Mouse (Mus musculus) kidney, postnatal 36 days (tissue): ENCODE data around the gene Bet1l.
A peak's percentile ranks its signal among the peaks of the same experiment; 100 is the strongest.
"Not testable (repeated sequence)": the region's sequence is repeated elsewhere in the genome, so short reads cannot be mapped to it uniquely, and the experiment has no call there.

Experiments used
- DNase-seq, 2 experiments: peaks; one replicate each; pipeline ENCODE4 v3.0.0; 2021 to 2022; ENCODE audit warnings: mixed read lengths in 2 of 2

Bet1l gene

DNA sequence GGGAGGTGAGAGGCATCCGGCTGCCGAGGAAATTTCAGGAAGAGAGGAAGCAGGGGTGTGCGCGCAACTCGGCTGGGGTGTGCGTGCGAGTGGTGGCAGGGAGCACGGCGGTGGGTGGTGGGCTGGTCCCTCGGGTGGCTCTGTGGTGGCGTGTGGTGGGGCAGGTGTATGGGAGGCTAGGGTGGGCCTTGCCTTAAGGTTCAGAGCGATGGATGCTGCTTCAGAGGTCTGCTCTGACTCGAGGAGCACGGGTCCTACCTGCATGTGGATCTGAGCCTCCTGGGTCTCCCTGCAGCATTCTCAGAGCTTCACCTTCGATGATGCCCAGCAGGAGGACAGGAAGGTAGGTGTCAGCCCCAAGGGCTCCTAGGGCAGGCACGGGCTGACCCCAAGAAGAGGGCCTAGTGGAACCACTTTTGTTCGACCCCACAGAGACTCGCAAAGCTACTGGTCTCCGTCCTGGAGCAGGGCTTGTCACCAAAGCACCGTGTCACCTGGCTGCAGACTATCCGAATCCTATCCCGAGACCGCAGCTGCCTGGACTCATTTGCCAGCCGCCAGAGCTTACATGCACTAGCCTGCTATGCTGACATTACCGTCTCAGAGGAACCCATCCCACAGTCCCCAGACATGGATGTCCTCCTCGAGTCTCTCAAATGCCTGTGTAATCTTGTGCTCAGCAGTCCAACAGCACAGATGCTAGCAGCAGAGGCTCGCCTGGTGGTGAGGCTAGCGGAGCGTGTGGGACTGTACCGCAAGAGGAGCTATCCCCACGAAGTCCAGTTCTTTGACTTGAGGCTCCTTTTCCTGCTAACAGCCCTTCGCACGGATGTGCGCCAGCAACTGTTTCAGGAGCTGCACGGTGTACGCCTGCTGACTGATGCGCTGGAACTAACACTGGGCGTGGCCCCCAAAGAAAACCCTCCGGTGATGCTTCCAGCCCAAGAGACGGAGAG is at the start of gene Bet1l:
TSS of gene Bet1l (minus strand) at position 28 of the 956 bp plus-strand sequence.
- DNase-seq = no peak

DNA sequence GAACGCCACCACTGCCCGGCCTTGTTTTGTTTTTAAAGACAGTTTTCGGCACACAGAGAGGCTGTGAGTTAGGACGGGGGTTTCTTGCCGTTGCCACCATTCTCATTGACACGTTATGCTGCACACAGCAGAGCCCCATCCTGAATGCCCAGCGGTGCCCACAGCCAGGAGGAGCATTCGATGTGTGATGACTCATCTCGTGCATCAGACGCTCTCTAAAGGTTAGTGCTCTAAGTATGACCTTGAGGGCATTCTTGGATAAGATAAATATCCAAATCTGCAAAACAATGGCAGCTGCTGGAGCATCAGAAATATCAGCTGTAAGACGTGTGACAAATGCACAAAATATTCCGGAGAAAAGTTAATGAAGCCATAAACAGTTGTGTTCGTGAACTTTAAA is 49.8 kb upstream of the Bet1l start:
- no peak for DNase-seq

DNA sequence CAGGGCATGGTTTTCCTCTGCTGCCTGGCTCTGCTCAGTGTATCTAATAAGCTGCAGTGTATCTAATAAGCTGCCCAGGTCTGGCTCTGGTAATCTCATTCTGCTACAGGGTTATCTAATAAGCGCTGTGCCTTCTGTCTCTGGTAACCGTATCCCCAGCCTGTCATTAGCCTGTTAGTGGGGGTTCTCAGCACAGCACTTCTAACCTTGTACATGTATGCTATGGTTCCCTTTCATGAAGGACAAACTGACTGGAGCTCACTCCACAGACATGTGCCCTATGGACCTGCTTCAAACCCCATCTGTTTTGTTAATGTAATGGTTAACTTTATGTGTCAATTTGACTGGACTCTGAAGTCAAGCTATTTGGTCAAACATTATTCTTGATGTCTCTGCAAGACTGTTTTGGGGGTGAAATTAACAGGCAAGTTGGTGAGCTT is 48.3 kb upstream of the Bet1l start:
- peak; percentile 54 to 69 for DNase-seq

DNA sequence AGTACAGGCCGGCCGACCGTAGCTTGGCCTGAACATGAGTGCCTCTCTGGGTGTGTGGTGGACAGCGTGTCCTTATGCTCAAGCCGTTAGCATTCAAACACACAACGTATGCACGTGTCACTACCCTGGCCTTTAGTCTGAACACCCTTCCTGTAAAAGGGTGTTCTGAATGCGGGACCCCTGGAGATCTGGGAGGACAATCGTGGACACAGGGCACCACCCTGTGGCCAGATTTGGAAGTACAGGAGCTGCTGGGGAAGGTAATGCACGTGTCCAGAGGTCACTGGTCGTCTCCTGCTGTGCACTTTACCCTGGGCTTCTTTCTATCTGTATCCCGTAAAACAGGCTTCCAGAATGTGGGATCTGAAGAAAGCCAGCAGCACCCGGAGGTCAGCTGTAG is 45.8 kb upstream of the Bet1l start:
- DNase-seq = peak; percentile 78 to 92

DNA sequence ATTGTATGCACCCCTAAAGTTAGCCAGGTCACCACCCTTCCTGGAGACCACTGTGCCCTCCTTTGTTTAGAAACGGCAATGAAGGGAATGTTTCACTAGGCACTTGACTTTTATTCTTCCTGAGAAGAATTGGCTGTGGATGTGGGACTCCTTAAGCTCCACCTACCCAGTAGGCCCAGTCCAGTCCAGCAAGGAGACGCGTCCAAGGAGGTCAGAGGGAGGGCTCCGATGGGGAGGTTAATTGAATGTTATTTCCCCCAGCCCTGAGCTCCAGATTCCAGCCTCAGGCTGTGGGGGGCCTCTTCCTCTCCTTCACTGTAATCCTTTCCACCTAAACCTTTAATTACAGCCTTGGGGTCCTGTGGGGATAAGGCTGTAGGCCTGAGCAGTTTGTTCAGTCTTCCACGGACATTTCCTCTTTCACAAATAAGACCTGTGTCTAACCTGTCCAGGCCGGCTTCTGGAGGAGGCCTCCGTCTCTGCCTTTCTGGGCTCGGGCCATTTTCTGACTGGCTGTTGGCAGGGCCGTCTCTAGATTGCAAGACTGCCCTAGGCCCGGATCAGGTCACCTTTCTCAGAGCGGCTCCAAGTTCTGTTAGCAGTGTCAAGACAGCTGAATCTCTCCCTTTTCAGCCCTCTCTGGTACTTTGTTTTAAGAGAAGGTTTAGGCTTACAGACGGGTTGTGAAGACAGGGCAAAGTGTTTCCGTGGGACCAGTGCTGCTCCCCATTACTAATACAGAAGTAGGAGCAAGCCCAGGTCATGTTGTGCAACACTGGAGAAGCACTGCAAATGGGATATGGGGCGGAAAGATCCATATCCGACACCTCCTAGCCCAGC is 44.9 kb upstream of the Bet1l start:
- DNase-seq = no peak

DNA sequence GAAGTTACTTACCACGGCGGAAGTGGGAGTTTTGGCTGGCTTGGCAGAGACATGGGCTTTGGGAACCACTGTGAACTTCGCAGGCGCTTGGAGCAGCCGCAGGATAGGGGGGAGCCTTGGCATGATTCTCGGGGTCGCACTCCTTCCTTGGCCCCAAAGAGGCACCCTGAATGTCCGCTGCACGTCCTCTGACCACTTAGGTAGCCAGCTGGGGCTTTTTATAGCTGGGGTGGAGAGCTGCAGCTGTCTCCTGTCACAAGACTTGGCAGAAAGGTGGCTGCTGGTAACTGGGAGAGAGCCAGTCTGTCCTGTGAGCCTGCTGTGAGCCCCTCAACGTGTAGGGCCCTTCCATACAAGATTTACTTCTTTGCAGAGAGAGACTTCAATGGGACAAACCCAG is 42.8 kb upstream of the Bet1l start, which contains the start of gene Cox8b:
TSS of gene Cox8b (minus strand) at position 227 of the 400 bp plus-strand sequence.
- no peak for DNase-seq

DNA sequence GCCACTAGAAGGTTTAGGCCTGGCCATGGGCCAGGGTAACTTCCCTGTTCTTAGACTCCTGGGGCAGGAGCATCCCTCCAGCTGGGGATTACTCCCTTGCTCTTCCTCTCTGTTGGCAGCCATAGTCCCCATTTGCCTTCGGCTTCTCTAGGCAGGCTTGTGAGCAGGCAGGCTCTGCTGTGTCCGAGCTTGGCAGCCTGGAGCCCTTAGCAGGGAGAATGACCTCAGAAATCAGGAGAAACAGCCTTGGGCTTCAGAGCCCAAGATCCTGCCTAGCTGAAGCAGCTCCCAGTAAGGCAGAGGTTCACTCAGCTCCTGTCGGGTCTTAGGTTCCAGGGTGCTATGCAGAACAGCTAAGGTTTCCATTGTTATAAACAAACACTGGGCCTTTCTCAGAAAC is 41.7 kb upstream of the Bet1l start:
- DNase-seq = no peak

DNA sequence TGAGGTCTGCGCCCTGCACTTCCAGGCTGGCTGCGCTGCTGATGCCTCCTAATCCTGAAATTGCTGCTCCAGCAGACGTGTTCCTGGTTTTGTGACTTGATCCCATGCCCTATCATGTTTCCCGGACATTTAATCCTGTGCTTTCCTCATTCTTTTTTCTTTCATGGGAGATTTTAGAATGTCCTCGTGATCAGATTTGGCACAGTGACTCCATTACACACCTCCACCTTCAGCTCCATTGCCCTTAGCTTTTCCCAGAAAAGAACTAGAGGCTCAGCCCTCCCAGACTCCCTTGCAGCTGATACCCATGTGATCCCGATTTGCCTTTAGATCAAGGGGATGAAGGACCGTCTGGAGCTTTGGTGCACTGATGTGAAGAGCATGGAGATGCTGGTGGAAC is 40.5 kb upstream of the Bet1l start:
- no peak for DNase-seq

DNA sequence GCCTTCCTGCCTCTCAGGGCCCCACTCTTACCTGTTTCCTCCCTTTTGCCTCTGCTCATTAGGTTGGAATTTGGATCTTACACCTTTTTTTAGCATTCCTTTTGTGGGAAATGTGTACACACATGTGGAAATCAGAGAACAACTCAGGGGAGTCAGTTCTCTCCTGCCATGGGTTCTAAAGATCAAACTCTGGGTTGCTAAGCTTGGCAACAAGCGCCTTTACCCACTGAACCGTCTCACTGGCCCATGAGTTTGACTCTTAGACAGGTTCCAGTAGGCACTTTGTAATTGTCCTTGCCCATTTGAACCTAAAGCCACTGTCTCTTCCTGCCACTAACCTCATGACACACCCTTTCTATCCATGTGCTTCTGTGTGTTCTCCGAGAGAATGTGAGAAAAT is 37.2 kb upstream of the Bet1l start:
- DNase-seq = peak; percentile 40 to 44

DNA sequence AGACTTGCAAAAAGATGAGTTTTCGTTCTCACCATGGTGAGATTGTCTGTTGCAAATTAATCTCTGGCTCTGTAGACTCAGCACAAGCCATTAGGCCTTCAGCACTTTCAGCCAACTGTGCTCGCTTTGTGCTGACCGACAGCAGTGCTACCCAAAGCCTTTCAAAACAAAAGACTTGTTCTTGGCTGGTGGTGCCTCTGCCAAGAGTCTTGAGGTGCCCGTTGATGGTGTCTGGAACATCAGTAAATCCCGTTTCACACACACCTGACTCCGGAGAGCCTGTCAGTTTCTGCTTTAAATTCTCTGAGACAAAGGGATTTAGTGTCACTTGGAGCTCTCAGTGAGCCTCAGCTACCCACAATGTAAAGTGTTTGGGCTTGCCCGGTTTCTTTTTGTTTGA is 36.7 kb upstream of the Bet1l start:
- DNase-seq = no peak

DNA sequence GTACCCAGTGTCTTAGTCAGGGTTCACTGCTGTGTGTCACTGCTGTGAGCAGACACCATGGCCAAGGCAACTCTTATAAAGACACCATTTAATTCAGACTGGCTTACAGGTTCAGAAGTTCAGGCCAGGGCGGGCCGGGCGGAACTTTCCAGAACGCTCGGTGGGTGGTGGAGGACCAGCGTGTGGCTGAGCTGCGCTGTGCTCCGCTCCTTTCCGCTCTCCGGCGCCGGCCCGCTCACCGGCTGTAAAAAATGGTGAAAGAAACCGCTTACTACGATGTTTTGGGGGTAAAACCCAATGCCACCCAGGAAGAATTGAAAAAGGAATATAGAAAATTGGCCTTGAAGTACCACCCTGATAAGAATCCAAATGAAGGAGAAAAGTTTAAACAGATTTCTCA is 33.3 kb upstream of the Bet1l start:
- not testable (repeated sequence) for DNase-seq

DNA sequence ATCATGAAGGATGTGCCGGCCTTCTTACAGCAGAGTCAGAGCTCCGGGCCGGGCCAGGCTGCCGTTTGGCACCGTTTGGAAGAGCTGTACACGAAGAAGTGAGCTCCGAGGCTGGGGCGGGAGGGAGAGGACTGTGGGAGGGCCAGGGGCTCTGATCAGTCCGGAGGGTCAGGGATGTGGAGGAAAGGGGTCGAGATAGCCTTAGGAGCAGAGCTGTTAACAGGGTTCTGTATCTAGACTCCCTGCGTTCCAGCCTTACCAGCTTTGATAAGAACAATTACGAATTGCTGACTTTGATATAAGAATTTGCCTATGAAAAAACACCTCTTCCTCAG is 25.1 kb upstream of the Bet1l start:
- no peak for DNase-seq

DNA sequence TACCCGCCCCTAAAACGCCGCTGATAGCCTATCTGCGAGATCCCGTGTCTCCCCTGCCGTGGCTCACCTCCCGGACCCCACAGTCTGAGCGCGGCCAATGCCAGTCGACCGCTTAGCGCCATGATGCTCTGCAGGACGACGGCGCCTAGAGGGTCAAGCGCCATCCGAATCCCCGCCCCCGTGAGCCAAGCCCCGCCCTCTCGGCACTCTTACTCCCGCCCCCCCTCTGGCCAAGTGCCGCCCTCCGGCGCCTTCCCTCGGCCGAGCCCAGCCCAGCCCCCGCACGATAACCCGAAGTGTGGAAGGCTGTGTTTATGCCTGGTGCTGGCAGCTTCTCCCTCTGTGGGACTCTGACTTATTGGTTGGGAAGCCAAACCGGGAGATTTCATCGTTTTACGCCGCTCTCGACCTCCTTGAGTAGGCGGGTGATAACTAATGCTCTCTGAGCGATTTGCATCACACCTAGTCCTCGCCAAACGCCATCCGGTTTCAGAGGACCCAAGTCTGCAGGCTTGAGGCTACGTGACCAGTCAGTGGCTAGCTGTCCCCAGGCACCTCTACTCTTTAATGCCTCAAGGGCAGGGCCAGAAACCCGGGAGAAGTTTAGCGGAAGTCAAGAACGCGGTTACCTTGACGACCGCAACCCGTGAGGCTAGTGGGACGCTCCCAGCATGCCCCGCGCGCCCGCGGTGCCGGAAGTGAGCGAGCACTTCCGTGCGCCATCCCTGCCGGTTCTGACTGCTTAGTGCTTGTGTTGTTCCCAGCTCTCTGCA is 24.5 kb upstream of the Bet1l start, which contains the start of the genes Psmd13 and Sirt3:
TSS of gene Psmd13 (plus strand) at position 273 of the 773 bp plus-strand sequence.
TSS of gene Sirt3 (minus strand) at position 614 of the 773 bp plus-strand sequence.
- peak; percentile 97 to 99 for DNase-seq

DNA sequence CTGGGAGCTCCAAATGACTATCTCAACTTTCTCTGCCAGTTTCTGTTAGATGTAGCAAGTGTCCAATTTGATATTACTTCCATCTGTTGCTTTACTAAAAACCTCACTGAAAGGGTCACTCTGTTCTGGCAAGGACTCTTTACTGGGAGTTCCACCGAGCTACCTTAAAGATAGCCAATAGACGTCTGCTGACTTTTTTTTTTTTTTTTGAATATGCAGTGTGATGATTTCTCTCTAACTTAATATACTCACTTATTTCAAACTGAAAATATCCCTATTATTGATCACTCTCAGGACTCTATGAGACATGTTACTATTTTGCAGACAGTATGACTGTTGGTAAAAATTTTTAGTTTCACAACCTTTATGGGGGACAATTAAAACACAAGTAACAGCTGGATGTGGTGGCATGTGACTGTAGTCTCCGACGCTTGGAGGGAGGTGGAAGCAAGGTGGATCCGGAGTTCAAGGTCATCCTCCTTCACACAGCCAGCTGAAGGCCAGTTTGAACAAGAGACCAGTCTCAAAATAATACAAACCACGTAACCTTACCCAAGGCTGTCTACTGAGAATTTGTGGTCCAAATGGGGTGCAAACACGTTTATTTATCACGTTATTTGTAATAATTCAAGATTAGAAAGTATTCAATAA is 23.6 kb upstream of the Bet1l start:
- peak; percentile 43 to 56 for DNase-seq

DNA sequence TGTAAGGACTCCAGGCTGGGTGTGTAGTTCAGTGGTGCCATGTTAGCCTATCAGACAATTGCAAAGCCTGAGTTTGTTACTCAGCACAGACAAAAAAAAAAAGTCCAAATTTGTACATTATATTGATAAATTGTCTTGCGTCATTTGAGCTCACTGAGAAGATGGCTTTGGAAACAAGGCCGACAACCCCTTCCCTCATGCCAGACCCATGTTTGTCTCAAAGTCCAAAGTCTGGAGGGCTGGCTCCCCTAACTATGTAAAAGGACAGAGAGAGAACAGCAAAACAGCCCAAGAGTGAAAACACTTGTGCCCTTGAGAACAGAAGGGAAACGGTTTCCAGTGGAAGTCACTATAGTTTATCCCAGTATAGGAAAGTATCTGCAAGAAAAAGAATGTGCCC is 23.0 kb upstream of the Bet1l start:
- DNase-seq = peak; percentile 68 to 73

DNA sequence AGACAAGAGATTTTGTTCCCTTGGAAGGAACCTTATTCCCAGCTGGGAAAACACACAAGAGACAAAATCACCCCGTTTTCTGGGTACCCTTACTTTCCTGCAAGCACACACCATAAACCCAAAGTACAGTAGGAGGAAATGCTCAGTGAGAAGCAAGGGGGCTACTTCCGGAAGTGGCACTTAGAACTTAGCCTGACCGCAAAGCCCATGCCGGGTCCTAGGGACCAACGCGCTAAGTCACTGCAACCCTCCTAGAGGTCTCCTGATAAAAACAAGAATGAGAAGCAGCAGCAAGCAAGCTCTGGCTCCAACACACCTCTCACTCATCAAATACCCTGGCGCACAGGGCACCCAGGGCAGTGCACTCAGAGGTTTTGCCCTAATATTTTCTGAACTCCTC is 22.0 kb upstream of the Bet1l start:
- no peak for DNase-seq

DNA sequence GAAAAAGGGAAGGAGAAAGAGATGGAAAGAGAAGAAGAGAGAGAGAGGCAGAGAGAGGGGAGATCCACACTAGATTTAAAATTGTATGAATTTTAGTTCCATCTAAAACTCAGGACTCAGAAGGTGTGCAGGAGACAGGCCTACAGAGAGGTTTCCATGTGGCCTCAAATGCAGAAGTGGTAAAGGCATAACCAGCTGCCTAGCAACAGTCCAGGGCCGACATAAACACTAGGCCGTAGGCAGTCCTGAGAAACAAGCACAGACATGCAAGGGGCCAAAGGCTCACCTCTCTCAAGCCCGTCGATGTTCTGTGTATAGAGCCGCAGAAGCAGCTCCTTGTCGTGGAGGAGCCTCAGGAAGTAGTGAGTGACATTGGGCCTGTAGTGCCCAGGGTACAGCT is 20.0 kb upstream of the Bet1l start:
- no peak for DNase-seq

DNA sequence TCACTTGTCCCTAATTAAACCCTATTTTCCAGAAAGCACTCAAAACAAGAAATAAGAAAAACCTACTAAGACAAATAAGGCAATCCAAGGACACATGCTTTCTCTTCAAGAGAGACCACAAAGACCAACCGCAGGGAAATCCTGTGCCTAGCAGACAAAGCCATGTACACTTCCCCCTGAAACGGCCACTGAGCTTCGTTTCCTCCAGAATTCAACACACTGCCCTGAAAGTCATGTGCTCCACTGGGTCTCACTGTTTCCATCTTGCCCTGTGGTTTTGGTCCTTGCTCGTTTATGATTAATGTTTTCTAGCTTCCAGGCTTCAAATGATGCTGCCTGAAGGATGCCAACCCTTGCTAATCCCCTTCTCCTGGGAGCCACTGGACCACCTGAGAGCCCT is 16.8 kb upstream of the Bet1l start:
- DNase-seq = no peak

DNA sequence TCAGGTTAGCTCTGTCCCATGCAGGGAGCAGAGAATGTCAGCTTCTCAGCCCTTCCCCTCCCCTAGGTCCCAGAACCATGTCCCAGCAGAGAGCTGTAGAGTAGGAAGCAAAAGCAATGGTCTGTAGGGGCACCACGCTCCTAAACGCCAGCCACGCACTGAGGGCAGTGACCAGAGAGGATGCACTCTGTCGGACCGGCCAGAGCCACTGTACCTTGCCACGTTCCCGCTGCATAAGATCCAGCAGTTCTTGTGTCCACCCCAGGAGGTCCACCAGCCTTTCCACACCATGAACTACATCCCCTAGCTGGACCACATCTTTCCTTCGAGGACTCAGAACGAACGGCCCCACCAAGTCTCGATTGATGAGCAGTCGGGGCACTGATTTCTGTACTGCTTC is 7.4 kb upstream of the Bet1l start:
- no peak for DNase-seq

DNA sequence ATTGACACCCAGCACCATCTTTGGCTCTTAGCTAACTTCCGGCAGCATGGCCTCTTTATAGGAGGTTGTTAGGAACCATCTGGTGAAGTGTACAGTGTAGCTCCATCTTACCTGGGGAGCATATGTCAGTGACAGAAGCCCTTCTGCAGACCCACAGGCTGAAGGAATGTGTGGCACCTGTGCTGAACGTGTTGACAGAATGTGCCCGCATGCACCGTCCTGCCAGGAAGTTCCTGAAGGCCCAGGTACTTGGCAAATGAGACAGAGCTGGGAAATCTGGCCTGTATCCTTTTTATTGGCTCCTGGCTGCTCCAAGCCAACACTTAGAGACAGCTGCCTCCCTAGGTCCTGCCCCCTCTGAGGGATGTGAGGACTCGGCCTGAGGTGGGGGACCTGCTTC is 3.4 kb upstream of the Bet1l start:
- no peak for DNase-seq

DNA sequence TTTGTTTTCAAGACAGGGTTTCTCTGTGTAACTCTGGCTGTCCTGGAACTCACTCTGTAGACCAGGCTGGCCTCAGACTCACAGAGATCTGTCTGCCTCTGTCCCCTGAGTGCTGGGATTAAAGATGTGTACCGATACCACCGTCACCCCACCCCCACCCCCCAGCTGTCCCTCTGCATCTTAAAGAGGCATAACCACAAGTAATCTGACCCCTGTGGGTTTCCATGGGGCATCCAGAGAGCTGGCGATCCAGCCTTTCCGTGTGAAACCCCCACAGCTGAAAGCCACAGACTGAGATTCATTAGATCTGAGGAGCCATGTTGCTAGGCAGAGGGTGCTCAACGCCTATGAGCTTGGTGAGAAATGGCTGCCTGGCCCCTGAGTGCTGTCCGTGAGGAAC is 2.6 kb upstream of the Bet1l start:
- DNase-seq = no peak

DNA sequence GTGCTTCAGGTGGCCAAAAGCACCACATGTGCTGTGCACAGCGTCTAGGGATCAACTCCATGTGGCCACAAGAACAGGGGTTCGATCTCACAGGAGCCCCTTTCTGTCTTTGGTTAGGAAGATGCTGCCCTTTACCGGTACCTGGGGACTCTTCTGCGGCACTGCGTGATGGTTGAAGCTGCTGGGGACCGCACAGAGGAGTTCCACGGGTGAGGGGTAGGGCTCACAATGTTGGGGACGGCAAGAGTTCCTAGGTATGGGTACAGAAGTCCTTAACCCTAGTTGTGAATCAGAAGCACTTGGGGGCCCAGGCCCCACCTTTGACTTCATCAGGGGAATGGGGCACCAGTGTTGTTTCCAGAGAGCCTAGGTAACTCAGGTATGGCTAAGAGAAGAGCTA is 1.4 kb upstream of the Bet1l start:
- no peak for DNase-seq
